Mouse (Mus musculus) E14TG2a.4 (cell line): ENCODE results near the gene Gm42674.

Experiments
- CTCF ChIP-seq: conservative IDR thresholded peaks from 2 replicates; pipeline ENCODE4 v1.5.1; 2014; ENCODE audit warnings: low read length
- NANOG ChIP-seq: IDR thresholded peaks from 2 replicates; pipeline ENCODE4 v1.6.1; 2014; ENCODE audit warnings: borderline replicate concordance, low read length, mixed read lengths
- POU5F1 ChIP-seq: IDR thresholded peaks from 2 replicates; pipeline ENCODE4 v1.6.1; 2014; ENCODE audit warnings: low read length, borderline replicate concordance

- no peak for TF ChIP-seq CTCF
- no peak for TF ChIP-seq NANOG
- no peak for TF ChIP-seq POU5F1
These were observed 17.8 kb upstream of the Gm42674 start for GRCm38 (mm10) chr3:90583893-90584292.
